Mouse (Mus musculus): ENCODE data around the gene Trabd2b.

The Trabd2b gene

GRCm38 (mm10) chr4:114652400-114652799 is 245.9 kb downstream of the Trabd2b start:
- no peak for DNase-seq

GRCm38 (mm10) chr4:114657933-114658332 is 251.4 kb downstream of the Trabd2b start:
- no peak for DNase-seq

GRCm38 (mm10) chr4:114659876-114660275 is 253.4 kb downstream of the Trabd2b start:
- DNase-seq = no peak

GRCm38 (mm10) chr4:114664063-114665036 is 257.8 kb downstream of the Trabd2b start:
- DNase-seq = peak; percentile 30
